ENCODE assay signal across 17 mouse cellular contexts in the genomic region with DNA sequence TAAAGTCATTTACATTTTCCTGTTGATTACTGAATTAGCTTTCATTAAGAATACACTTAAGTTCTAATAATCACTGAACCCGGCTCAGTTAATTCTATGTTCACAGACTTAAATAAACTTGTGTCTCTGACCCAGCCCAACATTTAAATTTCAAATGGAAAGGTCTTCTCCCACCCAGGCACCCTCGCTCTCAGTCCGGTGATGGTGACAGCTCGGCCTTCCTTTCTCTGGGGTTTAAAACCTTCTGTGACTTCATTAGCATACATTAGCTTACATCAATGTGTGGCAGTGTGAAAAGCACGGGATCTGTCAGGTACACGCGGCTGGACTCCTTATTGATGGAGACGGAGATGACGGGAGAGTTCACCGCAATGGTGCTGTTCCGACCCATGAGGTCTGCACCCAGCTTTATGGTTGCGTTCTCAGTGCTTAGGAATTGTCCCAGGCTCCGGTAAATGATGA.
A peak's percentile ranks its signal among the peaks of the same experiment; 100 is the strongest.
DNase-seq lines count a peak whose midpoint lies in the region; ATAC-seq and TF ChIP-seq lines count a peak whose summit lies in the region.
"Had no signal": no experiment of that assay in that cellular context is flagged by ENCODE, and none has a peak within 500 bp of the region (broad histone marks: within the 10 kb centered on the region; RNA-seq: fewer than 3 reads in every experiment).

No protein-coding gene starts in this region.

- H3K4me2 ChIP-seq in hindbrain, embryonic 12.5 days (replicated peaks), result no peak overlapping the region
- H3K4me2 ChIP-seq in hindbrain, postnatal 0 days (ENCODE audit: low read depth, low read length), result no peak overlapping the region
- H3K4me2 ChIP-seq in forebrain, embryonic 16.5 days (ENCODE audit: low read length), result peak overlapping the region; percentile 13
- H3K4me2 ChIP-seq in midbrain, embryonic 15.5 days, result no peak overlapping the region; the same call in 1 of the 2 replicates
- H3K4me2 ChIP-seq: limb, embryonic 15.5 days had no signal

- TF ChIP-seq CTCF in hindbrain, postnatal 0 days (IDR thresholded peaks at IDR 0.05; ENCODE audit: low read depth), result no peak

- H3K36me3 ChIP-seq in hindbrain, embryonic 12.5 days, result peaks cover 26% of the 10 kb centered on the region
- H3K36me3 ChIP-seq in hindbrain, postnatal 0 days (ENCODE audit: insufficient read depth, low read length), result peaks cover 10% of the 10 kb centered on the region; the same call in 1 of the 2 replicates
- peaks cover 19% of the 10 kb centered on the region for H3K36me3 ChIP-seq in forebrain, embryonic 16.5 days (ENCODE audit: control insufficient read depth, insufficient read depth)
- peaks cover 23% of the 10 kb centered on the region; the same call in 1 of the 2 replicates for H3K36me3 ChIP-seq in midbrain, embryonic 15.5 days (replicated peaks)

- DNase-seq in hindbrain, postnatal 0 days (ENCODE audit: low spot score), result no peak
- peak; percentile 28 for DNase-seq in ZHBTc4 (ENCODE audit: low read depth, low spot score)
- DNase-seq in cerebellum, postnatal 14 days, result no peak
- DNase-seq in adrenal gland, adult 8-10 months, result no peak
- DNase-seq in cerebellum, adult 18-20 months, result no peak
- DNase-seq: adrenal gland, postnatal 10 days; B cell, adult 2 months; gastrocnemius, postnatal 36 days; kidney, adult 8-10 months; right cerebral cortex, adult 18-20 months; thymus, postnatal 14 days had no signal

- 45% methylated on average over 13 of the region's 13 CpGs for WGBS in hindbrain, embryonic 12.5 days
- 42% methylated on average over 13 of the region's 13 CpGs for WGBS in hindbrain, postnatal 0 days
- 18% methylated on average over 13 of the region's 13 CpGs for WGBS in forebrain, embryonic 16.5 days
- 30% methylated on average over 13 of the region's 13 CpGs for WGBS in midbrain, embryonic 15.5 days

- no peaks in the 10 kb centered on the region for H3K27me3 ChIP-seq in hindbrain, embryonic 12.5 days
- H3K27me3 ChIP-seq in hindbrain, postnatal 0 days (ENCODE audit: insufficient read depth, low read length), result no peaks in the 10 kb centered on the region
- H3K27me3 ChIP-seq in forebrain, embryonic 16.5 days (replicated peaks; ENCODE audit: control insufficient read depth, insufficient read depth, low read length), result no peaks in the 10 kb centered on the region
- no peaks in the 10 kb centered on the region for H3K27me3 ChIP-seq in midbrain, embryonic 15.5 days (replicated peaks)
- H3K27me3 ChIP-seq: limb, embryonic 15.5 days had no signal

- no peaks in the 10 kb centered on the region for H3K9me3 ChIP-seq in hindbrain, embryonic 12.5 days (replicated peaks)
- no peaks in the 10 kb centered on the region for H3K9me3 ChIP-seq in hindbrain, postnatal 0 days (ENCODE audit: low read length)
- no peaks in the 10 kb centered on the region for H3K9me3 ChIP-seq in forebrain, embryonic 16.5 days (ENCODE audit: control insufficient read depth, low read length)
- H3K9me3 ChIP-seq in midbrain, embryonic 15.5 days, result no peaks in the 10 kb centered on the region
- H3K9me3 ChIP-seq: heart, embryonic 10.5 days; limb, embryonic 15.5 days had no signal

- no peak overlapping the region for H3K27ac ChIP-seq in hindbrain, embryonic 12.5 days
- H3K27ac ChIP-seq in hindbrain, postnatal 0 days, result no peak overlapping the region
- H3K27ac ChIP-seq in forebrain, embryonic 16.5 days (ENCODE audit: low read length), result no peak overlapping the region
- H3K27ac ChIP-seq in midbrain, embryonic 15.5 days, result no peak overlapping the region
- H3K27ac ChIP-seq: heart, embryonic 10.5 days; limb, embryonic 15.5 days had no signal

- peaks cover 7% of the 10 kb centered on the region; the same call in 1 of the 2 replicates for H3K4me1 ChIP-seq in hindbrain, embryonic 12.5 days
- no peaks in the 10 kb centered on the region for H3K4me1 ChIP-seq in hindbrain, postnatal 0 days (ENCODE audit: insufficient read depth, low read length)
- peaks cover 15% of the 10 kb centered on the region for H3K4me1 ChIP-seq in forebrain, embryonic 16.5 days (replicated peaks; ENCODE audit: control insufficient read depth, insufficient read depth, low read length)
- 0 out of 2 replicates have a peak, but pooled peaks cover 10% of the 10 kb centered on the region for H3K4me1 ChIP-seq in midbrain, embryonic 15.5 days
- H3K4me1 ChIP-seq: limb, embryonic 15.5 days had no signal

- H3K9ac ChIP-seq in hindbrain, embryonic 12.5 days, result no peak overlapping the region
- no peak overlapping the region for H3K9ac ChIP-seq in hindbrain, postnatal 0 days (replicated peaks; ENCODE audit: low read length)
- H3K9ac ChIP-seq in forebrain, embryonic 16.5 days (replicated peaks; ENCODE audit: low read depth, low read length), result no peak overlapping the region
- no peak overlapping the region for H3K9ac ChIP-seq in midbrain, embryonic 15.5 days
- H3K9ac ChIP-seq: limb, embryonic 15.5 days had no signal

- no peak overlapping the region for H3K4me3 ChIP-seq in hindbrain, embryonic 12.5 days
- H3K4me3 ChIP-seq in hindbrain, postnatal 0 days (ENCODE audit: low read length), result no peak overlapping the region
- H3K4me3 ChIP-seq in forebrain, embryonic 16.5 days (replicated peaks; ENCODE audit: low read length), result no peak overlapping the region
- H3K4me3 ChIP-seq in midbrain, embryonic 15.5 days, result no peak overlapping the region
- H3K4me3 ChIP-seq: heart, embryonic 10.5 days; limb, embryonic 15.5 days had no signal

- ATAC-seq in hindbrain, embryonic 12.5 days (ENCODE audit: low FRiP score), result peak; percentile 53; the same call in 1 of the 2 replicates
- no peak for ATAC-seq in hindbrain, postnatal 0 days
- peak; percentile 51 for ATAC-seq in forebrain, embryonic 16.5 days
- ATAC-seq in midbrain, embryonic 15.5 days (replicated peaks), result peak; percentile 28
- ATAC-seq: lung, postnatal 0 days had no signal
